Mouse (Mus musculus): ENCODE measurements at regions not wholly inside any gene's neighbourhood (a gene's known extent, or its start where the extent isn't known, plus 50 kb on each side); places are given as distances from the start of the nearest gene placed in this dataset.

- DNase-seq (ENCODE audit: low spot score in 2 of 2), result no peak
These were observed 104.6 kb downstream of the Ube2e3 start for GRCm38 (mm10) chr2:78972288-78973117.

- DNase-seq (ENCODE audit: low spot score in 2 of 2), result no peak
These were observed 105.9 kb downstream of the Ube2e3 start for GRCm38 (mm10) chr2:78973811-78974210.

GRCm38 (mm10) chr2:78974683-78975392 is 106.9 kb downstream of the Ube2e3 start:
- no peak for DNase-seq (ENCODE audit: low spot score in 2 of 2)

GRCm38 (mm10) chr2:78975393-78975774 is 107.5 kb downstream of the Ube2e3 start:
- no peak for DNase-seq (ENCODE audit: low spot score in 2 of 2)

GRCm38 (mm10) chr2:78976084-78976483 is 108.2 kb downstream of the Ube2e3 start:
- DNase-seq (ENCODE audit: low spot score in 2 of 2), result no peak

GRCm38 (mm10) chr2:78977632-78978397 is 109.9 kb downstream of the Ube2e3 start:
- DNase-seq (ENCODE audit: low spot score in 2 of 2), result no peak

- no peak for DNase-seq (ENCODE audit: low spot score in 2 of 2)
These were observed 112.1 kb downstream of the Ube2e3 start for GRCm38 (mm10) chr2:78980019-78980418.

- DNase-seq (ENCODE audit: low spot score in 2 of 2), result no peak
These were observed 112.8 kb downstream of the Ube2e3 start for GRCm38 (mm10) chr2:78980661-78981229.

- no peak for DNase-seq (ENCODE audit: low spot score in 2 of 2)
These were observed 115.4 kb downstream of the Ube2e3 start for GRCm38 (mm10) chr2:78983347-78983746.

- DNase-seq (ENCODE audit: low spot score in 2 of 2), result no peak
These were observed 116.1 kb downstream of the Ube2e3 start for GRCm38 (mm10) chr2:78983944-78984498.

- DNase-seq (ENCODE audit: low spot score in 2 of 2), result no peak
These were observed 119.1 kb downstream of the Ube2e3 start for GRCm38 (mm10) chr2:78986984-78987383.

GRCm38 (mm10) chr2:78987388-78987787 is 119.5 kb downstream of the Ube2e3 start:
- no peak for DNase-seq (ENCODE audit: low spot score in 2 of 2)

- no peak for DNase-seq (ENCODE audit: low spot score in 2 of 2)
These were observed 120.3 kb downstream of the Ube2e3 start for GRCm38 (mm10) chr2:78988224-78988623.

- DNase-seq (ENCODE audit: low spot score in 2 of 2), result no peak
These were observed 127.1 kb downstream of the Ube2e3 start for GRCm38 (mm10) chr2:78994800-78995555.

- DNase-seq (ENCODE audit: low spot score in 2 of 2), result no peak
These were observed 130.7 kb downstream of the Ube2e3 start for GRCm38 (mm10) chr2:78998637-78999036.

- DNase-seq (ENCODE audit: low spot score in 2 of 2), result no peak
These were observed 131.5 kb downstream of the Ube2e3 start for GRCm38 (mm10) chr2:78999410-78999809.

- no peak for DNase-seq (ENCODE audit: low spot score in 2 of 2)
These were observed 136.9 kb downstream of the Ube2e3 start for GRCm38 (mm10) chr2:79004862-79005261.

- no peak for DNase-seq (ENCODE audit: low spot score in 2 of 2)
These were observed 140.7 kb downstream of the Ube2e3 start for GRCm38 (mm10) chr2:79008642-79009041.

GRCm38 (mm10) chr2:79009791-79010190 is 141.9 kb downstream of the Ube2e3 start:
- DNase-seq (ENCODE audit: low spot score in 2 of 2), result no peak

GRCm38 (mm10) chr2:79010273-79010672 is 142.3 kb downstream of the Ube2e3 start:
- no peak for DNase-seq (ENCODE audit: low spot score in 2 of 2)
